Mouse (Mus musculus): ENCODE data around the gene Olfr1135. TPM values are rescaled to one million over a fixed set of nuclear protein-coding genes. Genes with fewer than 3 reads are reported as not detected.

The Olfr1135 gene
- polyA plus RNA-seq (2015; fragmentation: Nextera tagmentation; extraction: Ambion mirVana): not detected in 2 replicates

DNA sequence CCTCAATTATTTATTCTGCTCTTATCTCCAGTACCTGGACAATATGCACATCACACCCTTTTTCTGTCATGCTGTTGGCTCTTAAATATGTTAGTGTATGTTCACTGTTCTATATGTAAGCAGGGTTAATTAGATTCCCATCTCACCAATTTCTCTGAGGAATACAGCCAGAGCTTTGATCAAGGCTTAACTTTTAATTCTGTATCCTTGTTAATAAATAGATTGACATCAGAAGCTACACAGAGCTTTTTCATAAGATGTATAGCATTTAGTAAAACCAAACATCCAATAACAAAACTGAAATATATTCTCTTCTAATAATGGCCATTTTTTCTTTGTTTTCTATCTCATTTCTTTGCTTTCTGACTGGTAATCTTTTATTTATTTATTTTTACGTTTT is at the start of gene Olfr1135:
Gene Olfr1135 (minus strand): TSS at position 101 of the 400 bp plus-strand sequence.
- H3K27ac ChIP-seq (ENCODE audit: low read depth): no peak within 1 kb of the TSS
- H3K4me2 ChIP-seq (ENCODE audit: low read depth, low read length): no peak within 1 kb of the TSS
- H3K4me1 ChIP-seq (ENCODE audit: insufficient read depth): no peaks in the 10 kb centered on the region
- DNase-seq: no peak
- H3K27me3 ChIP-seq (ENCODE audit: insufficient read depth, low read length): no peaks in the 10 kb centered on the region
- no peaks in the 10 kb centered on the region for H3K36me3 ChIP-seq (replicated peaks; ENCODE audit: insufficient read depth, low read length)
- H3K4me3 ChIP-seq (ENCODE audit: low read depth, low read length): no peak within 1 kb of the TSS
- WGBS (ENCODE audit: insufficient replicate concordance): 21% methylated on average over 1 of the region's 1 CpGs
- H3K9me3 ChIP-seq (ENCODE audit: low read length): no peaks in the 10 kb centered on the region
- no peak for ATAC-seq
- H3K9ac ChIP-seq (replicated peaks): no peak within 1 kb of the TSS
- TF ChIP-seq CTCF (IDR thresholded peaks at IDR 0.05; ENCODE audit: low read depth): no peak
- TF ChIP-seq EP300 (IDR thresholded peaks at IDR 0.05; ENCODE audit: low read depth): no peak

DNA sequence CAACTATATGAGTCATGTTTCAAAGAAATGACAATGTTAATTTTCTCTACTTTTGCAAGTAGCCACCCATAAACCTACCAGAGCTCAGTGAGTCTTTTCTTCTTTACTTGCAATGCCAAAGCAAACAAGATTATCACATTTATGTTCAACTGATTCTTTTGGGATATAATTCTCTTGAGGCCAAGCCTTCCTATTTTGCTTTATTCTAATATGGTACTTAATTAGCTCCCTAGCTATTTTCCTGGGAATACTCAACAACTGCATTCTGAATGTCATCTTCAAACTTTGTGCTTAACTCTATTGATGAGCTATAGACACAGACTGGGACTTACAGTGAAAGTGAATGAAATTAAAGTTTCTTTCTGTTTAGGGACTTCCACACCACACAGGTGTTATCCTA is 39.6 kb upstream of the Olfr1135 start, which contains the start of gene Olfr1137:
Gene Olfr1137 (minus strand): TSS at position 101 of the 400 bp plus-strand sequence.
- H3K27ac ChIP-seq (ENCODE audit: low read depth): no peak within 1 kb of the TSS
- no peak within 1 kb of the TSS for H3K4me2 ChIP-seq (ENCODE audit: low read depth, low read length)
- H3K27me3 ChIP-seq (ENCODE audit: insufficient read depth, low read length): no peaks in the 10 kb centered on the region
- no peaks in the 10 kb centered on the region for H3K4me1 ChIP-seq (ENCODE audit: insufficient read depth)
- no peak within 1 kb of the TSS for H3K4me3 ChIP-seq (ENCODE audit: low read depth, low read length)
- ATAC-seq (no peak), DNase-seq (no peak)
- H3K36me3 ChIP-seq (replicated peaks; ENCODE audit: insufficient read depth, low read length): no peaks in the 10 kb centered on the region
- no peak for TF ChIP-seq CTCF (IDR thresholded peaks at IDR 0.05; ENCODE audit: low read depth)
- TF ChIP-seq EP300 (IDR thresholded peaks at IDR 0.05; ENCODE audit: low read depth): no peak
- H3K9me3 ChIP-seq (ENCODE audit: low read length): no peaks in the 10 kb centered on the region
- H3K9ac ChIP-seq (replicated peaks): no peak within 1 kb of the TSS

DNA sequence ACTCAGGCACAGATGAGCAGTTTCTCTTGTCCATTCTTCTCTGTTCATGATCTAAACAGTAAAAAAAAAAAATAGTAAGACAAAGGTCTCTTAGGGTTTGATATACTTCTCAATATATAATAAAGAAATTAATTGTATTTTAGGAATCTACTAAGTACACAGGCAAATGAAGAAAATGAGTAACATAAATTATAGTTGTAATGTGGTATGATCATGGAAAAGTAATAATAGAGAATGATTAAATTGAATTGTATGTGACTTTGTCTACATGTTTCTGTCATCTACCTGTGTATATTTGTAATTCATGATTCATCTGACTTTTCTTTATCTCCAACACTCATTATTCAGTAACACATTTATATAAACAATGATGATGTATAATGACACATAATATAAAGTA is 20.4 kb upstream of the Olfr1135 start, which contains the start of gene Olfr1136:
Gene Olfr1136 (minus strand): TSS at position 101 of the 400 bp plus-strand sequence.
- TF ChIP-seq EP300 (IDR thresholded peaks at IDR 0.05; ENCODE audit: low read depth) (no peak), CTCF (IDR thresholded peaks at IDR 0.05; ENCODE audit: low read depth) (no peak)
- Histone ChIP-seq H3K9me3 (ENCODE audit: low read length) (no peaks in the 10 kb centered on the region), H3K4me2 (ENCODE audit: low read depth, low read length) (no peak within 1 kb of the TSS), H3K27ac (ENCODE audit: low read depth) (no peak within 1 kb of the TSS), H3K4me1 (ENCODE audit: insufficient read depth) (no peaks in the 10 kb centered on the region), H3K4me3 (ENCODE audit: low read depth, low read length) (no peak within 1 kb of the TSS), H3K36me3 (replicated peaks; ENCODE audit: insufficient read depth, low read length) (no peaks in the 10 kb centered on the region), H3K9ac (replicated peaks) (no peak within 1 kb of the TSS), H3K27me3 (ENCODE audit: insufficient read depth, low read length) (no peaks in the 10 kb centered on the region)
- DNase-seq: no peak
- ATAC-seq: no peak

DNA sequence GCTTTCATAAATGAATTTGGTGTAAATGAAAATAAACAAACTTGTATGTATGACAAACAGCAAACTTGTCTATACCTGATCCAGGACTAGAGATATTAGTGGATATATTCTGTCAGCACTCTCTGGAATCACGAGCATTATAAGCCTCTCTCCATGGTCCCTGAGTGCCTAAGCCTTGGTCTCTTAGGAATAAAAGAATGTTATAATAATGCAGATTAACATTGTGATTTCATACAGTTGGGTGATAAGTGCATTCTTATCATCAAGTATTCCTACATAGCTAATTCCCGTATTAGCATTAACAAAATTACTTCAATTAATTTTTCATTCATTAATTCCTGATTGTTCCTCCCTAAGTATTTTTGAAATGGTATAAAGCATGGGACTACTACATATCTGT is 15.1 kb downstream of the Olfr1135 start, which contains the start of gene Olfr1134:
Gene Olfr1134 (minus strand): TSS at position 101 of the 400 bp plus-strand sequence.
- Histone ChIP-seq H3K36me3 (replicated peaks; ENCODE audit: insufficient read depth, low read length) (no peaks in the 10 kb centered on the region), H3K9ac (replicated peaks) (no peak within 1 kb of the TSS), H3K27me3 (ENCODE audit: insufficient read depth, low read length) (no peaks in the 10 kb centered on the region), H3K27ac (ENCODE audit: low read depth) (no peak within 1 kb of the TSS), H3K4me3 (ENCODE audit: low read depth, low read length) (no peak within 1 kb of the TSS), H3K4me1 (ENCODE audit: insufficient read depth) (no peaks in the 10 kb centered on the region), H3K9me3 (ENCODE audit: low read length) (no peaks in the 10 kb centered on the region), H3K4me2 (ENCODE audit: low read depth, low read length) (no peak within 1 kb of the TSS)
- WGBS (ENCODE audit: insufficient replicate concordance): 73% methylated on average over 2 of the region's 2 CpGs
- no peak for DNase-seq
- no peak for TF ChIP-seq EP300 (IDR thresholded peaks at IDR 0.05; ENCODE audit: low read depth)
- TF ChIP-seq CTCF (IDR thresholded peaks at IDR 0.05; ENCODE audit: low read depth): no peak
- no peak for ATAC-seq

DNA sequence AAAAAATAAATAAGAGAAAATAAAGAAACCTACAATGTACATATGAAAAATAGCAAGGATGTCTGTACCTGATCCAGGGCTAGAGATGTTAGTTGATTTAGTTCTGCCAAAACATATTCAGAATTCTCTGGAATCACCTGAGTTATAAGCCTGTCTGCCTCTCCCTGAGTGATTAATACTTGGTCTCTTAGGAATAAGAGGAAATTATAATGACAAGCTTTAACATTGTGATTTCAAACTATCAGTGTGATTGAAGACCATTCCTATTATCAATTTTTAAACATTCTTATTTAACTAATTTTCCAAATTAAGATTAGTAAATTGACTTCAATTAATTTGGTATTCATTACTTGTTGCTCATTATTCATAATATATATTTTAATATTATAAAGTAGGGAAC is 26.2 kb downstream of the Olfr1135 start, which contains the start of gene Olfr1133:
Gene Olfr1133 (minus strand): TSS at position 101 of the 400 bp plus-strand sequence.
- TF ChIP-seq CTCF (IDR thresholded peaks at IDR 0.05; ENCODE audit: low read depth) (no peak), EP300 (IDR thresholded peaks at IDR 0.05; ENCODE audit: low read depth) (no peak)
- H3K9me3 ChIP-seq (ENCODE audit: low read length): no peaks in the 10 kb centered on the region
- no peak within 1 kb of the TSS for H3K27ac ChIP-seq (ENCODE audit: low read depth)
- DNase-seq (no peak), ATAC-seq (no peak)
- H3K9ac ChIP-seq (replicated peaks): no peak within 1 kb of the TSS
- H3K4me3 ChIP-seq (ENCODE audit: low read depth, low read length): no peak within 1 kb of the TSS
- no peaks in the 10 kb centered on the region for H3K27me3 ChIP-seq (ENCODE audit: insufficient read depth, low read length)
- H3K4me1 ChIP-seq (ENCODE audit: insufficient read depth): no peaks in the 10 kb centered on the region
- no peaks in the 10 kb centered on the region for H3K36me3 ChIP-seq (replicated peaks; ENCODE audit: insufficient read depth, low read length)
- no peak within 1 kb of the TSS for H3K4me2 ChIP-seq (ENCODE audit: low read depth, low read length)

DNA sequence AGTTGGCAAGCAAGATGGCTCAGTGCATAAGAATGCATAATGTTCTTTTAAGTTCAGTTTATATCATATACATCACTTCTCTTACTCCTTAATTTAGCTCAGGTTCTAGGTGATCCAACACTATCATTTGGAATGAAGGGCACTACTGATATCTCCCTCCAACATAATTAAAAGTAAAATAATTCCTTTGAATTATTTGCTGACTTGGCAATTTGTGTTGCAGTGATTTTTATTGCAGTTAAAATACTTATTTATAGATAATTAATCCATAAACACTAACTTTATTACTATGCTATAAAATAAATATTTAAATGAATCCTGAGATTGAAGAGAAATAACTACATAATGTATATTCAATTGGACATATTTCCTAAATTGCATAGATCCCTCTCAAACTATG is 31.0 kb downstream of the Olfr1135 start:
- Histone ChIP-seq H3K9ac (replicated peaks) (no peak overlapping the region), H3K4me3 (ENCODE audit: low read depth, low read length) (no peak overlapping the region), H3K4me1 (ENCODE audit: insufficient read depth) (no peaks in the 10 kb centered on the region), H3K27ac (ENCODE audit: low read depth) (no peak overlapping the region), H3K36me3 (replicated peaks; ENCODE audit: insufficient read depth, low read length) (no peaks in the 10 kb centered on the region), H3K9me3 (ENCODE audit: low read length) (no peaks in the 10 kb centered on the region), H3K27me3 (ENCODE audit: insufficient read depth, low read length) (no peaks in the 10 kb centered on the region), H3K4me2 (ENCODE audit: low read depth, low read length) (no peak overlapping the region)
- ATAC-seq (no peak), DNase-seq (no peak)
- TF ChIP-seq EP300 (IDR thresholded peaks at IDR 0.05; ENCODE audit: low read depth) (no peak), CTCF (IDR thresholded peaks at IDR 0.05; ENCODE audit: low read depth) (no peak)

DNA sequence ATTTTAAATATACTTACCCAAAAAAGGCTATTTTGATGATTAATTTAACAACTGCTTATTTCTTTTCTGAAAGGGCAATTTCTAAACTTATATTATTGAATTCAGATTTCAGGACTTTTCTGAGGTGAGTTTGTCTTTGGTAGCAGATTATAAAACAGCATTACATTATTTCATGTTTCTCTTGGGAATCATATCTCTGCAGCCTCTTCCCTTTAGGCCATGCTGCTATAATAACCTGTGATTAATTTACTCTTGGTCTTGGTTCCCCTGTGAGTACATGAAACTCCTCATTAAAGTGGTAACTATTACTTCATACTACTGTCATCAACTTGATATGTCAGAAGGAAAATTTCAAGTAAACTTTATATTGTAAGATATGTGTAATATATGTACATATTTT is 36.0 kb downstream of the Olfr1135 start, which contains the start of gene Olfr1132:
Gene Olfr1132 (minus strand): TSS at position 101 of the 400 bp plus-strand sequence.
- Histone ChIP-seq H3K9ac (replicated peaks) (no peak within 1 kb of the TSS), H3K9me3 (ENCODE audit: low read length) (no peaks in the 10 kb centered on the region), H3K27ac (ENCODE audit: low read depth) (no peak within 1 kb of the TSS), H3K27me3 (ENCODE audit: insufficient read depth, low read length) (no peaks in the 10 kb centered on the region), H3K4me2 (ENCODE audit: low read depth, low read length) (no peak within 1 kb of the TSS), H3K4me1 (ENCODE audit: insufficient read depth) (no peaks in the 10 kb centered on the region), H3K36me3 (replicated peaks; ENCODE audit: insufficient read depth, low read length) (no peaks in the 10 kb centered on the region), H3K4me3 (ENCODE audit: low read depth, low read length) (no peak within 1 kb of the TSS)
- no peak for DNase-seq
- no peak for ATAC-seq
- no peak for TF ChIP-seq EP300 (IDR thresholded peaks at IDR 0.05; ENCODE audit: low read depth)
- TF ChIP-seq CTCF (IDR thresholded peaks at IDR 0.05; ENCODE audit: low read depth): no peak
